Mouse (Mus musculus): ENCODE measurements at regions not wholly inside any gene's neighbourhood (a gene's known extent, or its start where the extent isn't known, plus 50 kb on each side); places are given as distances from the start of the nearest gene placed in this dataset.
"Not testable (repeated sequence)": the region's sequence is repeated elsewhere in the genome, so short reads cannot be mapped to it uniquely, and the experiment has no call there.

DNA sequence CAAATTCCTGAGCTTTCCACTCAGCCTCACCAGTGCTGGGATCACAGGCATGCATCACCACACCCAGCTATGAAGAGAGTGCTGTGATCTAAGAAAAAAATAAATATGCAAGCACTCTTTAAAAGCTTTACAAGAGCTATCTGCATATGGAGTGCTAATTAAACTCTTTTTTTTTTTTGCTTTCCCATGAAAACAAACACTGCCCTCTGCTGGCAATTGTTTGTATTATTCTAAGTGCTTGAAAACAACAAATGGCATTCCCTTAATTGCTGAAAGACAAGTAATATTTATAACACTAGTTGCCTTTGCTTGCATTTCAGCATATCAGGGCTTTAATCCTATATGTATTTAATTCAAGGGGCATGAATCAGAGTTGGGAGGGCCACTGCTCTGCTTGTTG, 91.8 kb downstream of the 5730507C01Rik start:
- DNase-seq (ENCODE audit: low spot score): not testable (repeated sequence)

DNA sequence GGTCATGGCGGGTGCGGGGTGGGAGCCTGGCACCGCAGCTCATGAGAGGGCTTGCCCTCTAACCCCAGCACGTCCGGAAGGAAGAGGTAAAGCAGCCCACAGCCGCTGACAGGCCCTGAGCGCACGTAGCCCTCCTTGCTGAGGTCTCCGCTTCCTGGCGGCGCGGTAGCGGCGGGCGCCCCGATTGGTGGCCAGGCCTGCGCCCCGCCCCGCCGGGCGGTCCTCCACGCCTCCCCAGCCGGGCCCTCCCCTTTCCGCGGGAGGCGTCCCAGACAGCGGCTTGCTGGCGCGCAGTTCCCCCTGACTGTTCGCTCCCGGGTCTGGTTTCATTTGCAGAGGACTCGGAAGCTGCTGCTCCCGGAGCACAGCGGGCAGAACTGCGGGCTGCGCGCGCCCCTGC, 95.5 kb downstream of the 5730507C01Rik start:
- peak; percentile 42 for DNase-seq (ENCODE audit: low spot score)

DNA sequence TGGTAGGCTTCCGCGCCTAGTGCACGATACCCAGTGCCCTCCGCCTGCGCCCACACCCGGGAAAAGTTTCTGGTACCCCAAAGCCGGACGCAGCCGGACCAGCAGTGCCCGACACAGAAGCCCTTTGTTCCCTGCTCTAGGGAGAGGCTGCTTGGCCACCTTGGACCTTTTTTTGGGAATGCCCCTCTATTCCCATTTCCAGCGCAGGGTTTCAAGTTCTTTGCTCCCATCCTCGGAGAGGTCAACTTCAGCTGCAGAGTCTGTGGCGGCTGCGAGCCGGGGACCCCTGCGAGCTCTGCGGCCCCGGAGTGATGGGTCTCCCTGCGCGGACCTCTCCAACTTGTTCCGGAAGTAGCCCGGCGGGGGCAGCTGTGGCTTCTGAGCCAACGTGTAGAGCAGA, 96.3 kb downstream of the 5730507C01Rik start:
- not testable (repeated sequence) for DNase-seq (ENCODE audit: low spot score)
